Mouse (Mus musculus) myocyte (in vitro differentiated cells): ENCODE measurements at regions not wholly inside any gene's neighbourhood (a gene's known extent, or its start where the extent isn't known, plus 50 kb on each side); places are given as distances from the start of the nearest gene placed in this dataset.

ENCODE experiments used
- CEBPB ChIP-seq: IDR thresholded peaks from 2 replicates; pipeline ENCODE4 v1.6.1; 2011; ENCODE audit warnings: mild to moderate bottlenecking, moderate library complexity; ENCODE audit not compliant: poor library complexity, insufficient read depth, severe bottlenecking
- E2F4 ChIP-seq: IDR thresholded peaks from one replicate; pipeline ENCODE4 v1.6.1; 2011; ENCODE audit warnings: mild to moderate bottlenecking, control low read depth, moderate library complexity; ENCODE audit not compliant: insufficient read depth
- MAX ChIP-seq: IDR thresholded peaks from one replicate; pipeline ENCODE4 v1.6.1; 2011; ENCODE audit warnings: low read depth, mild to moderate bottlenecking, control low read depth
- MYOG ChIP-seq, 3 experiments: IDR thresholded peaks; one replicate each; pipeline ENCODE4 v1.6.1; 2011; ENCODE audit warnings: control low read depth in 2 of 3, low read depth in 2 of 3, mild to moderate bottlenecking in 2 of 3; ENCODE audit not compliant: insufficient read length in 2 of 3, control insufficient read depth in 1 of 3, insufficient read depth in 1 of 3
- POLR2A ChIP-seq: IDR thresholded peaks from one replicate; pipeline ENCODE4 v1.6.1; 2011; ENCODE audit warnings: low read depth, mild to moderate bottlenecking, control low read depth, moderate library complexity; ENCODE audit not compliant: insufficient read length
- POLR2AphosphoS2 ChIP-seq: IDR thresholded peaks from one replicate; pipeline ENCODE4 v1.6.1; 2011; ENCODE audit warnings: low read depth, control low read depth; ENCODE audit not compliant: insufficient read length
- TCF12 ChIP-seq: IDR thresholded peaks from one replicate; pipeline ENCODE4 v1.6.1; 2011; ENCODE audit warnings: mild to moderate bottlenecking, control low read depth; ENCODE audit not compliant: poor library complexity, insufficient read depth, severe bottlenecking
- USF1 ChIP-seq: IDR thresholded peaks from one replicate; pipeline ENCODE4 v1.6.1; 2011; ENCODE audit warnings: low read depth, mild to moderate bottlenecking, control low read depth, moderate library complexity

DNA sequence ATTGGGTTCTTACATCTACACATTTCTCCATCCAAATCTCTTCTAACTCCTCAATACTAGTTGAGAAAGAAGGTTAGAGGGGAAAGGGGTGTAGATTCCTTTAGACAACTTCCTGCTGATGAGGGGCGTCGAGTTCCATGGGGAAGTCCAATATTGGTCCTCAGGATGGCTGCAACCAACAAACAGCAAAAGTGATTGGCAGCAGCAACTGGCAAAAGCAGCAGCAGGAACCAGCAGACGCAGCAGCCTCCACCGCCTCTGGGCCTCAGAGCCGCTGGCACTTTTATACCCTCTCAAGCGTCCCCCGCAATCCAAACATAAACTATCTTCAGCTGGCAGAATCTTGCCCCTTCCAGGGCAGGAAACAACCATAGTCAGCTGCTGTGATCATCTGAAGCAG lies 58.8 kb upstream of the Sh3bp4 start:
- no peak for TF ChIP-seq POLR2A
- TF ChIP-seq POLR2AphosphoS2, result no peak
- no peak for TF ChIP-seq E2F4
- no peak for TF ChIP-seq CEBPB
- TF ChIP-seq MAX, result no peak
- TF ChIP-seq MYOG (IDR thresholded peaks at IDR 0.05; ENCODE audit: control insufficient read depth in 1 of 3, insufficient read depth in 1 of 3, insufficient read length in 2 of 3, low read depth in 2 of 3), result peak in 1 of 3 experiments; percentile 50
- no peak for TF ChIP-seq USF1
- peak; percentile 56 for TF ChIP-seq TCF12
